15 mouse cellular contexts compared by ENCODE assay signal in the genomic region with DNA sequence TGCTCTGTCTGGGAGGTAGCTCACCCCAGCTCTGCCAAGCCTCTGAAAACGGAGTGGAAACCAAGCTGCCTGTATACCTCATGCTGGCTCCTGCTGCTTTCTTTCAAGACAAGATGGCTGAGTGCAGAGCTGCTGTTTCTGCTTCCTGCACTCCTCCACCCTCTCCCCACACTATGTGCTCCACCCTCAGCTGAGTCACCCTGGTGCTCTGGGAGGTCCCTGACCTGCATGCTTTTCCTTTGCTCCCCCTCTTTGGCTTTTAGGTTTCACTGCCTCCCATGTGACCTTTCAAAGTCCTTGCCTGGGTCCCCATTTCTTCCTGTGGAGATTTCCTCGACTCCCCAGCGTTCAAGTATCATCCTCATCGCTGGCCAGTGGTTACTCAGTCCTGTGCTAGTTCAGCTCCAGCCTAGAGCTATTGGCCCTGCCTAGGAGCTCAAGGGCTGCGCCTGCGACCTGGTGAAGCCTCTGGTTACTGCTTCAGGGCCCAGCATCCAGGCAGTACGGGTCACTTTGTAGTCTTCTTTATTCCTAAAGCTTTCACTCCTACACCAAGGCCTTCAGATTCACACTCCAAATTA. TPM values are rescaled to one million over a fixed set of nuclear protein-coding genes. Genes with fewer than 3 reads are reported as not detected.
A peak's percentile ranks its signal among the peaks of the same experiment; 100 is the strongest.
DNase-seq lines count a peak whose midpoint lies in the region; ATAC-seq and TF ChIP-seq lines count a peak whose summit lies in the region.
"Had no signal": no experiment of that assay in that cellular context is flagged by ENCODE, and none has a peak within 500 bp of the region (broad histone marks: within the 10 kb centered on the region; RNA-seq: fewer than 3 reads in every experiment).

No protein-coding gene starts in this region.

- no peak for TF ChIP-seq CTCF in ES-Bruce4 (IDR thresholded peaks at IDR 0.05; ENCODE audit: low read depth, low read length)
- TF ChIP-seq CTCF in thymus, adult 2 months (IDR thresholded peaks at IDR 0.05; ENCODE audit: borderline replicate concordance, control insufficient read depth, extremely low read depth, insufficient read depth, low read length, poor library complexity) = no peak

- peak; percentile 65 for DNase-seq in 3T3-L1 (ENCODE audit: low read depth, low spot score)
- DNase-seq in c-Kit-negative CD71-positive TER-119-positive erythroid progenitor cells, embryonic 14.5 days (ENCODE audit: low read depth, low spot score) = peak; percentile 56
- no peak for DNase-seq in layer of hippocampus, adult 11-12 months (ENCODE audit: low spot score)
- DNase-seq in left cerebral cortex, postnatal 14 days (ENCODE audit: low spot score in 2 of 2) = no peak
- no peak for DNase-seq in thymus, adult 2 months
- DNase-seq: cerebellum, adult 18-20 months; kidney, postnatal 25 days; layer of hippocampus, postnatal 36 days; thymus, postnatal 4 days had no signal

- H3K27me3 ChIP-seq in ES-Bruce4 (ENCODE audit: control insufficient read depth, insufficient read depth, low read length, poor library complexity, severe bottlenecking) = no peaks in the 10 kb centered on the region
- H3K27me3 ChIP-seq in liver, embryonic 15.5 days = no peaks in the 10 kb centered on the region
- H3K27me3 ChIP-seq in thymus, adult 2 months (ENCODE audit: control insufficient read depth, insufficient read depth, low read length) = no peaks in the 10 kb centered on the region
- H3K27me3 ChIP-seq: intestine, embryonic 15.5 days; limb, embryonic 15.5 days had no signal

- no peak overlapping the region for H3K4me3 ChIP-seq in ES-Bruce4 (ENCODE audit: low read depth, low read length)
- H3K4me3 ChIP-seq in liver, embryonic 15.5 days (replicated peaks) = no peak overlapping the region
- H3K4me3 ChIP-seq in thymus, adult 2 months (ENCODE audit: control insufficient read depth, insufficient read depth, low read length) = no peak overlapping the region
- H3K4me3 ChIP-seq: intestine, embryonic 15.5 days; limb, embryonic 15.5 days had no signal

- TF ChIP-seq EP300 in ES-Bruce4 (IDR thresholded peaks at IDR 0.05; ENCODE audit: insufficient read depth, low read depth, low read length) = 0 out of 2 replicates have a peak, but pooled peaks have one; percentile 52

- H3K9me3 ChIP-seq in ES-Bruce4 (replicated peaks; ENCODE audit: control insufficient read depth, insufficient read depth, low read length, poor library complexity, severe bottlenecking) = no peaks in the 10 kb centered on the region
- H3K9me3 ChIP-seq in liver, embryonic 15.5 days (replicated peaks) = no peaks in the 10 kb centered on the region
- H3K9me3 ChIP-seq: intestine, embryonic 15.5 days; limb, embryonic 15.5 days had no signal

- no peak for TF ChIP-seq POLR2A in ES-Bruce4 (IDR thresholded peaks at IDR 0.05; ENCODE audit: insufficient read depth, low read length)
- TF ChIP-seq POLR2A in thymus, adult 2 months (IDR thresholded peaks at IDR 0.05; ENCODE audit: control insufficient read depth, extremely low read depth, insufficient read depth, low read length, poor library complexity) = no peak

- intact Hi-C loops in left cerebral cortex, postnatal 14 days (cut with DNase I) = no loop called here

- peak; percentile 85 for ATAC-seq in liver, embryonic 15.5 days (ENCODE audit: insufficient read depth)
- ATAC-seq: intestine, embryonic 15.5 days had no signal

- H3K36me3 ChIP-seq in ES-Bruce4 (ENCODE audit: control insufficient read depth, insufficient read depth, low read length, poor library complexity, severe bottlenecking) = no peaks in the 10 kb centered on the region
- no peaks in the 10 kb centered on the region for H3K36me3 ChIP-seq in liver, embryonic 15.5 days (replicated peaks)
- no peaks in the 10 kb centered on the region for H3K36me3 ChIP-seq in thymus, adult 2 months (ENCODE audit: control insufficient read depth, insufficient read depth, low read length)
- H3K36me3 ChIP-seq: intestine, embryonic 15.5 days; limb, embryonic 15.5 days had no signal

- peak overlapping the region; percentile 80 for H3K27ac ChIP-seq in ES-Bruce4 (ENCODE audit: insufficient read depth, low read length)
- H3K27ac ChIP-seq in liver, embryonic 15.5 days (replicated peaks) = peak overlapping the region; percentile 72
- H3K27ac ChIP-seq in thymus, adult 2 months (ENCODE audit: control insufficient read depth, insufficient read depth, low read length) = no peak overlapping the region
- H3K27ac ChIP-seq: intestine, embryonic 15.5 days; limb, embryonic 15.5 days; macrophage had no signal

- H3K4me1 ChIP-seq in ES-Bruce4 (ENCODE audit: control insufficient read depth, insufficient read depth, low read length) = peaks cover 12% of the 10 kb centered on the region
- H3K4me1 ChIP-seq in liver, embryonic 15.5 days (replicated peaks) = peaks cover 16% of the 10 kb centered on the region
- H3K4me1 ChIP-seq in thymus, adult 2 months (replicated peaks; ENCODE audit: control insufficient read depth, insufficient read depth, low read length) = no peaks in the 10 kb centered on the region
- H3K4me1 ChIP-seq: intestine, embryonic 15.5 days; limb, embryonic 15.5 days had no signal

- 0 out of 2 replicates have a peak overlapping the region, but pooled peaks have one; percentile 9 for H3K9ac ChIP-seq in ES-Bruce4 (ENCODE audit: low read depth, poor library complexity, severe bottlenecking)
- no peak overlapping the region for H3K9ac ChIP-seq in liver, embryonic 15.5 days
- H3K9ac ChIP-seq: intestine, embryonic 15.5 days; limb, embryonic 15.5 days had no signal

- H3K4me2 ChIP-seq in liver, embryonic 15.5 days = peak overlapping the region; percentile 44
- H3K4me2 ChIP-seq: intestine, embryonic 15.5 days; limb, embryonic 15.5 days had no signal

- 63% methylated on average over 7 of the region's 7 CpGs for WGBS in liver, embryonic 15.5 days (ENCODE audit: insufficient replicate concordance)
- WGBS in thymus, adult 2 months = 89% methylated on average over 7 of the region's 7 CpGs

RNA-seq across cellular contexts. Expression of gene Pbx4, which starts 18.7 kb away (rescaled TPM):
- 22.4 and 26.7 TPM in 2 replicates for polyA plus RNA-seq in ES-Bruce4 (2011; ENCODE audit: insufficient read depth, insufficient read length, low read depth, missing spikeins)
- polyA plus RNA-seq in liver, embryonic 15.5 days (2015; fragmentation: Nextera tagmentation; extraction: Ambion mirVana) = 2.0 and 2.4 TPM in 2 replicates
- 10 to 100 TPM; 23.0 to 27.4 TPM for total RNA-seq in left cerebral cortex, postnatal 14 days (2021)
- 29.0 and 34.2 TPM in 2 replicates for polyA plus RNA-seq in thymus, adult 2 months (2012; rRNA removed)
- total RNA-seq: gastrocnemius, adult 8-10 months had no signal

RNA-seq across cellular contexts. Expression of gene Lpar2, which starts 28.8 kb away (rescaled TPM):
- polyA plus RNA-seq in ES-Bruce4 (2011; ENCODE audit: insufficient read depth, insufficient read length, low read depth, missing spikeins) = 10.1 and 10.8 TPM in 2 replicates
- polyA plus RNA-seq in liver, embryonic 15.5 days (2015; fragmentation: Nextera tagmentation; extraction: Ambion mirVana) = 0.06 TPM in 2 replicates
- under 1 TPM; 0.59 to 0.76 TPM for total RNA-seq in left cerebral cortex, postnatal 14 days (2021)
- 10.3 and 12.0 TPM in 2 replicates for polyA plus RNA-seq in thymus, adult 2 months (2012; rRNA removed)

RNA-seq across cellular contexts. Expression of gene Cilp2, which starts 36.5 kb away (rescaled TPM):
- polyA plus RNA-seq in ES-Bruce4 (2011; ENCODE audit: insufficient read depth, insufficient read length, low read depth, missing spikeins) = 0.96 and 1.2 TPM in 2 replicates
- polyA plus RNA-seq in liver, embryonic 15.5 days (2015; fragmentation: Nextera tagmentation; extraction: Ambion mirVana) = 0.03 and 0.06 TPM in 2 replicates
- 1 to 10 TPM; 1.9 to 2.2 TPM for total RNA-seq in left cerebral cortex, postnatal 14 days (2021)
- 0.75 and 2.2 TPM in 2 replicates for polyA plus RNA-seq in thymus, adult 2 months (2012; rRNA removed)
- polyA plus RNA-seq: macrophage had no signal

RNA-seq across cellular contexts. Expression of gene Gmip, which starts 42.5 kb away (rescaled TPM):
- polyA plus RNA-seq in ES-Bruce4 (2011; ENCODE audit: insufficient read depth, insufficient read length, low read depth, missing spikeins) = 11.6 and 12.6 TPM in 2 replicates
- polyA plus RNA-seq in liver, embryonic 15.5 days (2015; fragmentation: Nextera tagmentation; extraction: Ambion mirVana) = 5.7 and 7.5 TPM in 2 replicates
- 10 to 100 TPM; 15.8 to 17.5 TPM for total RNA-seq in left cerebral cortex, postnatal 14 days (2021)
- polyA plus RNA-seq in thymus, adult 2 months (2012; rRNA removed) = 169 and 195 TPM in 2 replicates

RNA-seq across cellular contexts. Expression of gene Tssk6, which starts 51.0 kb away (rescaled TPM):
- not detected in 2 replicates for polyA plus RNA-seq in ES-Bruce4 (2011; ENCODE audit: insufficient read depth, insufficient read length, low read depth, missing spikeins)
- 2.1 TPM in 2 replicates for polyA plus RNA-seq in liver, embryonic 15.5 days (2015; fragmentation: Nextera tagmentation; extraction: Ambion mirVana)
- under 1 TPM in 1 of 2 experiments, not detected in 1; 0.34 TPM for total RNA-seq in left cerebral cortex, postnatal 14 days (2021)
- polyA plus RNA-seq in thymus, adult 2 months (2012; rRNA removed) = 1.3 and 1.8 TPM in 2 replicates
- total RNA-seq: gastrocnemius, adult 8-10 months had no signal

Comparison
In these comparisons a context has a peak if more than half of its experiments do, and no peak if none do; other contexts are left out.
1. DNase-seq: peak in 3T3-L1 (single experiment) and c-Kit-negative CD71-positive TER-119-positive erythroid progenitor cells, embryonic 14.5 days (single experiment); none in layer of hippocampus, adult 11-12 months (single experiment), left cerebral cortex, postnatal 14 days (0 of 2) and thymus, adult 2 months (single experiment).
2. RNA of gene Lpar2, which starts 28.8 kb away (polyA plus RNA-seq): 10.3 to 12.0 TPM in thymus, adult 2 months and 10.1 to 10.8 TPM in ES-Bruce4; 0.06 TPM in liver, embryonic 15.5 days; every median in the first group is over 10 times any median in the second.